In genomic region chr2:64920879-64921278, GRCm38 (mm10) we compare ENCODE assay signal across 18 mouse cellular contexts.
A peak's percentile ranks its signal among the peaks of the same experiment; 100 is the strongest.
DNase-seq lines count a peak whose midpoint lies in the region; ATAC-seq and TF ChIP-seq lines count a peak whose summit lies in the region.
"Had no signal": no experiment of that assay in that cellular context is flagged by ENCODE, and none has a peak within 500 bp of the region (broad histone marks: within the 10 kb centered on the region; RNA-seq: fewer than 3 reads in every experiment).

No protein-coding gene starts in this region.

- H3K9ac ChIP-seq in lung, embryonic 14.5 days = no peak overlapping the region
- H3K9ac ChIP-seq in embryonic facial prominence, embryonic 14.5 days (ENCODE audit: low read depth, low read length) = no peak overlapping the region
- no peak overlapping the region for H3K9ac ChIP-seq in hindbrain, embryonic 16.5 days (ENCODE audit: low read depth, low read length)
- H3K9ac ChIP-seq: embryonic facial prominence, embryonic 13.5 days; forebrain, embryonic 12.5 days; heart, embryonic 13.5 days; liver, embryonic 12.5 days had no signal

- no peaks in the 10 kb centered on the region for H3K36me3 ChIP-seq in lung, embryonic 14.5 days (ENCODE audit: insufficient read depth)
- no peaks in the 10 kb centered on the region for H3K36me3 ChIP-seq in embryonic facial prominence, embryonic 14.5 days (ENCODE audit: control insufficient read depth, insufficient read depth, low read length)
- no peaks in the 10 kb centered on the region for H3K36me3 ChIP-seq in hindbrain, embryonic 16.5 days (ENCODE audit: control insufficient read depth, insufficient read depth, low read length)
- H3K36me3 ChIP-seq: embryonic facial prominence, embryonic 13.5 days; forebrain, embryonic 12.5 days; G1E; liver, embryonic 12.5 days had no signal

- H3K27me3 ChIP-seq in lung, embryonic 14.5 days (ENCODE audit: insufficient read depth, low read length) = no peaks in the 10 kb centered on the region
- no peaks in the 10 kb centered on the region for H3K27me3 ChIP-seq in embryonic facial prominence, embryonic 14.5 days (replicated peaks; ENCODE audit: control insufficient read depth, insufficient read depth, low read length)
- H3K27me3 ChIP-seq in hindbrain, embryonic 16.5 days (replicated peaks; ENCODE audit: control insufficient read depth, insufficient read depth, low read length) = no peaks in the 10 kb centered on the region
- H3K27me3 ChIP-seq: embryonic facial prominence, embryonic 13.5 days; forebrain, embryonic 12.5 days; heart, embryonic 13.5 days; liver, embryonic 12.5 days had no signal

- H3K4me1 ChIP-seq in lung, embryonic 14.5 days (ENCODE audit: insufficient read depth) = no peaks in the 10 kb centered on the region
- H3K4me1 ChIP-seq in embryonic facial prominence, embryonic 14.5 days (ENCODE audit: control insufficient read depth, insufficient read depth, low read length) = no peaks in the 10 kb centered on the region
- H3K4me1 ChIP-seq in hindbrain, embryonic 16.5 days (ENCODE audit: control insufficient read depth, insufficient read depth, low read depth, low read length) = no peaks in the 10 kb centered on the region; the same call in 1 of the 2 replicates
- H3K4me1 ChIP-seq: forebrain, embryonic 12.5 days; liver, embryonic 12.5 days had no signal

- no peak for TF ChIP-seq CTCF in lung, embryonic 14.5 days (IDR thresholded peaks at IDR 0.05; ENCODE audit: low read depth)

- no peaks in the 10 kb centered on the region for H3K9me3 ChIP-seq in lung, embryonic 14.5 days (ENCODE audit: low read depth, low read length)
- H3K9me3 ChIP-seq in embryonic facial prominence, embryonic 14.5 days (ENCODE audit: control insufficient read depth, low read length) = no peaks in the 10 kb centered on the region
- no peaks in the 10 kb centered on the region for H3K9me3 ChIP-seq in hindbrain, embryonic 16.5 days (ENCODE audit: control insufficient read depth, low read length)
- H3K9me3 ChIP-seq: embryonic facial prominence, embryonic 13.5 days; forebrain, embryonic 12.5 days; heart, embryonic 13.5 days; liver, embryonic 12.5 days had no signal

- 29% methylated on average over 5 of the region's 5 CpGs for WGBS in lung, embryonic 14.5 days
- WGBS in embryonic facial prominence, embryonic 14.5 days = 42% methylated on average over 5 of the region's 5 CpGs
- 66% methylated on average over 5 of the region's 5 CpGs for WGBS in hindbrain, embryonic 16.5 days

- H3K4me2 ChIP-seq in lung, embryonic 14.5 days = no peak overlapping the region
- no peak overlapping the region for H3K4me2 ChIP-seq in embryonic facial prominence, embryonic 14.5 days (ENCODE audit: low read depth, low read length)
- no peak overlapping the region for H3K4me2 ChIP-seq in hindbrain, embryonic 16.5 days (ENCODE audit: low read length)
- H3K4me2 ChIP-seq: embryonic facial prominence, embryonic 13.5 days; forebrain, embryonic 12.5 days; heart, embryonic 13.5 days; liver, embryonic 12.5 days had no signal

- no peak overlapping the region for H3K4me3 ChIP-seq in lung, embryonic 14.5 days (ENCODE audit: low read depth, low read length)
- no peak overlapping the region for H3K4me3 ChIP-seq in embryonic facial prominence, embryonic 14.5 days (ENCODE audit: low read depth, low read length)
- no peak overlapping the region for H3K4me3 ChIP-seq in hindbrain, embryonic 16.5 days (ENCODE audit: low read length)
- H3K4me3 ChIP-seq: embryonic facial prominence, embryonic 13.5 days; forebrain, embryonic 12.5 days; heart, embryonic 13.5 days; liver, embryonic 12.5 days had no signal

- peak; percentile 3 to 7 for DNase-seq in heart, adult 9 months (ENCODE audit: low spot score in 2 of 2)
- DNase-seq in heart, adult 8-10 months (ENCODE audit: low spot score) = no peak
- DNase-seq in lung, embryonic 14.5 days = peak; percentile 68
- DNase-seq in lung, postnatal 25 days (ENCODE audit: low spot score) = no peak
- DNase-seq in adipocyte (ENCODE audit: low spot score) = peak; percentile 10
- peak; percentile 45 for DNase-seq in embryonic facial prominence, embryonic 14.5 days (ENCODE audit: low spot score)
- DNase-seq: adrenal gland, postnatal 25 days; kidney, postnatal 25 days; left cerebral cortex, postnatal 4 days; midbrain, embryonic 14.5 days; right cerebral cortex, postnatal 14 days had no signal

- peak; percentile 80 for ATAC-seq in lung, embryonic 14.5 days (ENCODE audit: insufficient read depth)
- ATAC-seq in embryonic facial prominence, embryonic 14.5 days (ENCODE audit: low read depth) = peak; percentile 22; the same call in 1 of the 2 replicates
- no peak for ATAC-seq in hindbrain, embryonic 16.5 days
- ATAC-seq: inflammation-experienced regulatory T-cells, adult 6 months; liver, embryonic 12.5 days had no signal

- no peak overlapping the region for H3K27ac ChIP-seq in lung, embryonic 14.5 days (ENCODE audit: low read depth)
- H3K27ac ChIP-seq in embryonic facial prominence, embryonic 14.5 days (replicated peaks; ENCODE audit: low read depth, low read length) = no peak overlapping the region
- H3K27ac ChIP-seq in hindbrain, embryonic 16.5 days (ENCODE audit: low read depth, low read length) = no peak overlapping the region
- H3K27ac ChIP-seq: embryonic facial prominence, embryonic 13.5 days; forebrain, embryonic 12.5 days; heart, embryonic 13.5 days; liver, embryonic 12.5 days had no signal

Comparison
In these comparisons a context has a peak if more than half of its experiments do, and no peak if none do; other contexts are left out.
1. DNase-seq: peak in heart, adult 9 months (2 of 2), lung, embryonic 14.5 days (single experiment), adipocyte (single experiment) and embryonic facial prominence, embryonic 14.5 days (single experiment); none in heart, adult 8-10 months (single experiment) and lung, postnatal 25 days (single experiment).